19 mouse cellular contexts compared by ENCODE assay signal in the genomic region with DNA sequence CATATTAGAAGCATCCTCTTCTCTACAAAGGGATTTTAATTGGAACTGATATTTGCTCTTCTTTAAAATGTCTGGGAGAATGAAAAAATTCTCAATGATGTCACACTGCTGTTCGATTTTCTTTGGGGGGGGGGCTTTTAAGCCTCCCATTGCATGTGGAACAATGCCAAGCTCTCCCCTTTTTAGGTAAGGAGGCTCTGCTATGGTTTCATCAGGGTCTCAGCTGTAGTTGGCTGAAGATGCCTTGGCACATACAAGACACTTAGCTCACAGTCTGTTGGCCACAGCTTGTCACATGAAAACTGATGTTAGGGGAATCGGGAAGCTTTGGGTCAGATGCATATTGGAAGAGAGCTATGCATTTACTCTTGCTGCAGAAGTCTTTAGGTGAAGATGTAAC.
"Had no signal": no experiment of that assay in that cellular context is flagged by ENCODE, and none has a peak within 500 bp of the region (broad histone marks: within the 10 kb centered on the region; RNA-seq: fewer than 3 reads in every experiment).

No protein-coding gene starts in this region.

- H3K4me2 ChIP-seq: lung, embryonic 15.5 days; midbrain, embryonic 12.5 days; neural tube, embryonic 13.5 days; neural tube, embryonic 15.5 days had no signal

- H3K27ac ChIP-seq: lung, embryonic 15.5 days; midbrain, embryonic 10.5 days; midbrain, embryonic 12.5 days; neural tube, embryonic 13.5 days; neural tube, embryonic 15.5 days had no signal

- ATAC-seq: liver, postnatal 0 days had no signal

- H3K9me3 ChIP-seq: lung, embryonic 15.5 days; midbrain, embryonic 10.5 days; midbrain, embryonic 12.5 days; neural tube, embryonic 13.5 days; neural tube, embryonic 15.5 days had no signal

- DNase-seq: liver, postnatal 0 days; lung, adult 2 months; lung, postnatal 10 days; lung, postnatal 4 days; midbrain, embryonic 14.5 days; retina, postnatal 1 day; right cerebral cortex, adult 18-20 months; right cerebral cortex, postnatal 25 days; right cerebral cortex, postnatal 4 days; spleen, adult 18-20 months; thymus, adult 18-20 months; thymus, postnatal 14 days; thymus, postnatal 36 days had no signal

- H3K4me1 ChIP-seq: lung, embryonic 15.5 days; midbrain, embryonic 10.5 days; midbrain, embryonic 12.5 days; neural tube, embryonic 13.5 days had no signal

- H3K4me3 ChIP-seq: lung, embryonic 15.5 days; midbrain, embryonic 10.5 days; midbrain, embryonic 12.5 days; myocyte; neural tube, embryonic 13.5 days; neural tube, embryonic 15.5 days had no signal

- H3K36me3 ChIP-seq: lung, embryonic 15.5 days; midbrain, embryonic 10.5 days; midbrain, embryonic 12.5 days; neural tube, embryonic 13.5 days; neural tube, embryonic 15.5 days had no signal

- H3K9ac ChIP-seq: liver, postnatal 0 days; lung, embryonic 15.5 days; midbrain, embryonic 12.5 days; neural tube, embryonic 13.5 days; neural tube, embryonic 15.5 days had no signal

- H3K27me3 ChIP-seq: lung, embryonic 15.5 days; midbrain, embryonic 12.5 days; neural tube, embryonic 13.5 days; neural tube, embryonic 15.5 days had no signal
